Mouse (Mus musculus): Measurements from ENCODE around the gene Msi2. TPM values are rescaled to one million over a fixed set of nuclear protein-coding genes. Genes with fewer than 3 reads are reported as not detected.
A peak's percentile ranks its signal among the peaks of the same experiment; 100 is the strongest.

The Msi2 gene
- total RNA-seq, 2 experiments from 2014 or later = 196 to 206 TPM

GRCm38 (mm10) chr11:88532016-88532415 lies 186.3 kb downstream of the Msi2 start:
- DNase-seq = no peak
- intact Hi-C loops (cut with DNase I) = no loop called here

- intact Hi-C loops (cut with DNase I) = no loop called here
- DNase-seq = no peak
Measured at GRCm38 (mm10) chr11:88530032-88530431, 188.3 kb downstream of the Msi2 start.

GRCm38 (mm10) chr11:88528522-88529101 lies 189.7 kb downstream of the Msi2 start:
- DNase-seq = peak; percentile 45 to 59
- intact Hi-C loops (cut with DNase I) = no loop called here

GRCm38 (mm10) chr11:88526711-88527110 lies 191.6 kb downstream of the Msi2 start:
- DNase-seq = no peak
- intact Hi-C loops (cut with DNase I) = no loop called here

- intact Hi-C loops (cut with DNase I) = no loop called here
Measured at GRCm38 (mm10) chr11:88524790-88525575, 193.3 kb downstream of the Msi2 start.

GRCm38 (mm10) chr11:88524437-88524789 lies 193.9 kb downstream of the Msi2 start:
- intact Hi-C loops (cut with DNase I) = no loop called here
- DNase-seq = no peak

More at GRCm38 (mm10) chr11:88524790-88525575, 193.3 kb downstream of the Msi2 start:
- DNase-seq = peak; percentile 78 to 82

- intact Hi-C loops (cut with DNase I) = no loop called here
- peak; percentile 71 for DNase-seq
Measured at GRCm38 (mm10) chr11:88523921-88524320, 194.4 kb downstream of the Msi2 start.

GRCm38 (mm10) chr11:88523511-88523910 lies 194.8 kb downstream of the Msi2 start:
- intact Hi-C loops (cut with DNase I) = no loop called here
- no peak for DNase-seq

- no peak for DNase-seq
- intact Hi-C loops (cut with DNase I) = no loop called here
Measured at GRCm38 (mm10) chr11:88522114-88522513, 196.2 kb downstream of the Msi2 start.

- DNase-seq = no peak
- intact Hi-C loops (cut with DNase I) = no loop called here
Measured at GRCm38 (mm10) chr11:88520951-88521730, 197.2 kb downstream of the Msi2 start.

- intact Hi-C loops (cut with DNase I) = no loop called here
- DNase-seq = no peak
Measured at GRCm38 (mm10) chr11:88518361-88518760, 200.0 kb downstream of the Msi2 start.

- no peak for DNase-seq
- intact Hi-C loops (cut with DNase I) = no loop called here
Measured at GRCm38 (mm10) chr11:88516596-88517485, 201.5 kb downstream of the Msi2 start.

- DNase-seq = no peak
- intact Hi-C loops (cut with DNase I) = no loop called here
Measured at GRCm38 (mm10) chr11:88515736-88516583, 202.4 kb downstream of the Msi2 start.

GRCm38 (mm10) chr11:88515267-88515666 lies 203.0 kb downstream of the Msi2 start:
- no peak for DNase-seq
- intact Hi-C loops (cut with DNase I) = no loop called here

- DNase-seq = no peak
- intact Hi-C loops (cut with DNase I) = no loop called here
Measured at GRCm38 (mm10) chr11:88514151-88514926, 204.0 kb downstream of the Msi2 start.

GRCm38 (mm10) chr11:88512580-88512979 lies 205.7 kb downstream of the Msi2 start:
- intact Hi-C loops (cut with DNase I) = no loop called here
- DNase-seq = peak; percentile 56 to 73

GRCm38 (mm10) chr11:88510282-88510850 lies 207.9 kb downstream of the Msi2 start:
- intact Hi-C loops (cut with DNase I) = no loop called here
- DNase-seq = no peak

GRCm38 (mm10) chr11:88509464-88509863 lies 208.8 kb downstream of the Msi2 start:
- intact Hi-C loops (cut with DNase I) = no loop called here
- DNase-seq = no peak
